Mouse (Mus musculus) intestine, embryonic 14.5 days (tissue): ENCODE results near the gene Tbc1d32. TPM values are rescaled to one million over a fixed set of nuclear protein-coding genes. Genes with fewer than 3 reads are reported as not detected.

ENCODE experiments used
- ATAC-seq: fragments of 200-750 bp; cut with Nextera tagmentation; replicated peaks from 2 replicates; pipeline ENCODE4 v1.8.0; 2017; ENCODE audit warnings: low read depth, moderate number of reproducible peaks, moderate TSS enrichment, moderate library complexity; ENCODE audit not compliant: low FRiP score, low TSS enrichment
- DNase-seq: peaks from one replicate; pipeline ENCODE4 v3.0.0-alpha.2; 2018; ENCODE audit warnings: low spot score
- H3K27ac ChIP-seq: fragments of 300-500 bp; sonication (generic); 2 replicates; pipeline ENCODE4 v1.5.1; 2014; ENCODE audit warnings: low read depth, mild to moderate bottlenecking, control low read depth
- H3K27me3 ChIP-seq: fragments of 300-500 bp; sonication (generic); replicated peaks from 2 replicates; pipeline ENCODE4 v1.6.1; 2014; ENCODE audit warnings: low read length, control low read depth; ENCODE audit not compliant: control insufficient read depth, insufficient read depth
- H3K36me3 ChIP-seq: fragments of 300-500 bp; sonication (generic); 2 replicates; pipeline ENCODE4 v1.6.1; 2014; ENCODE audit warnings: low read length, control low read depth; ENCODE audit not compliant: control insufficient read depth, insufficient read depth
- H3K4me1 ChIP-seq: fragments of 300-500 bp; sonication (generic); replicated peaks from 2 replicates; pipeline ENCODE4 v1.6.1; 2014; ENCODE audit warnings: low read length, control low read depth, mixed read lengths; ENCODE audit not compliant: control insufficient read depth, insufficient read depth
- H3K4me2 ChIP-seq: fragments of 300-500 bp; sonication (generic); 2 replicates; pipeline ENCODE4 v1.6.1; 2014; ENCODE audit warnings: low read length
- H3K4me3 ChIP-seq: fragments of 300-500 bp; sonication (generic); 2 replicates; pipeline ENCODE4 v1.5.1; 2014; ENCODE audit warnings: low read depth, low read length, control low read depth, mixed read lengths
- H3K9ac ChIP-seq: fragments of 300-500 bp; sonication (generic); 2 replicates; pipeline ENCODE4 v1.6.1; 2014; ENCODE audit warnings: mild to moderate bottlenecking, low read length
- H3K9me3 ChIP-seq: fragments of 300-500 bp; sonication (generic); 2 replicates; pipeline ENCODE4 v1.6.1; 2016; ENCODE audit warnings: low read length, control low read depth; ENCODE audit not compliant: control insufficient read depth
- WGBS: fragments of 180-500 bp; shearing (Covaris S2); extraction: QIAGEN DNeasy Blood & Tissue Kit; methylation state at CpG from one replicate; pipeline ENCODE4 v1.1.7; 2014; 5-methylcytosine and 5-hydroxymethylcytosine counted together
- polyA plus RNA-seq: library from polyadenylated mRNA; unstranded; fragments of >200 nt; fragmentation: Nextera tagmentation; extraction: Ambion mirVana; gene quantifications from 2 replicates; pipeline ENCODE4 v1.2.1, GENCODE M21; 2014

The Tbc1d32 gene
- polyA plus RNA-seq, 1 experiment from 2014 or later: 3.8 TPM

DNA sequence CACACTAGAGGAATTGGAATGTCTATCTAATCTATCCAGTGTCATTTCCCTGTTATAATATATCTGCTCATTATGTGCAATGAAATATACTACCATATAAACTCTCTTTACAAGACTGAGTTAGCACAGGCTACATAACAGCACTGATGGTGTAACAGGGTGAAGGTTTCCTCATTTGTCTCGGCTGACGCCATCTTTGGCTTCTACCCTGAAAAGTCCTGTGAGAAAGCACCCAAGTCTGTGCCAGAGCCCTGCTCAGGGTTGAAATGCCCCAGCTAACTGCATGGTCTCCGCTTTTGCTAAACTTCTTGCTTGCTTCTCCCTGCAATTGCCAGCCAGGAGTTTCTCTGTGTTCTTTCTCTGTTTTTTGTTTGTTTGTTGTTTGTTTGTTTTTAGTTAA lies 129.4 kb downstream of the Tbc1d32 start:
- Histone ChIP-seq H3K9me3 (no peaks in the 10 kb centered on the region), H3K4me2 (no peak overlapping the region), H3K27me3 (no peaks in the 10 kb centered on the region), H3K4me1 (no peaks in the 10 kb centered on the region), H3K36me3 (no peaks in the 10 kb centered on the region), H3K27ac (no peak overlapping the region), H3K4me3 (no peak overlapping the region), H3K9ac (no peak overlapping the region)
- no peak for DNase-seq
- ATAC-seq: no peak
- 79% methylated on average over 3 of the region's 3 CpGs for WGBS

- Histone ChIP-seq H3K36me3 (no peaks in the 10 kb centered on the region), H3K9me3 (no peaks in the 10 kb centered on the region), H3K9ac (no peak overlapping the region), H3K4me3 (no peak overlapping the region), H3K4me1 (no peaks in the 10 kb centered on the region), H3K27me3 (no peaks in the 10 kb centered on the region), H3K27ac (no peak overlapping the region), H3K4me2 (no peak overlapping the region)
- DNase-seq: no peak
- no peak for ATAC-seq
These were observed 131.7 kb downstream of the Tbc1d32 start for GRCm38 (mm10) chr10:56096757-56097156.

DNA sequence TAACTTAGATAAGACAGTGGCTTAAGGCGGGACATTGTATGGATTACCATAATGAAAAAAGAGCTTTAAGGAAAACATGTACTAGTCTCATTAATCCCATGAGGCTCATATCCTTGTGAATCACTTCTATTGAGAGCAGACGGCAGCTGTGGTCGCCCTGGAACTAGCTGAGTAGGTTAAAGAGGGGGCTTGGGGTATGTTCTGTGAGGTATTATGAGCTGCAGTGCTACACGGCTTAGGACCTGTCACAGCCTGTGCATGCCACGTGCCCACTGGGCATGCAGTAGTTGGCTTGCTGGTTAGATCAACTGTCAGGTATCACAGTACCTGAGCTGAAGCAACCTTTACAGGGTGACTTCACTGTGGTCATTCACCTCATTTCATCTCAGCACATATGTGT lies 133.9 kb downstream of the Tbc1d32 start:
- H3K36me3 ChIP-seq: no peaks in the 10 kb centered on the region
- H3K9me3 ChIP-seq: no peaks in the 10 kb centered on the region
- no peak for ATAC-seq
- H3K27ac ChIP-seq: no peak overlapping the region
- H3K9ac ChIP-seq: no peak overlapping the region
- no peaks in the 10 kb centered on the region for H3K27me3 ChIP-seq
- 86% methylated on average over 5 of the region's 5 CpGs for WGBS
- H3K4me3 ChIP-seq: no peak overlapping the region
- H3K4me2 ChIP-seq: no peak overlapping the region
- no peak for DNase-seq
- no peaks in the 10 kb centered on the region for H3K4me1 ChIP-seq

GRCm38 (mm10) chr10:56089714-56090113 lies 138.8 kb downstream of the Tbc1d32 start:
- Histone ChIP-seq H3K9me3 (no peaks in the 10 kb centered on the region), H3K27ac (no peak overlapping the region), H3K4me3 (no peak overlapping the region), H3K36me3 (no peaks in the 10 kb centered on the region), H3K4me2 (no peak overlapping the region), H3K4me1 (no peaks in the 10 kb centered on the region), H3K27me3 (no peaks in the 10 kb centered on the region), H3K9ac (no peak overlapping the region)
- 73% methylated on average over 4 of the region's 4 CpGs for WGBS
- ATAC-seq: no peak
- no peak for DNase-seq

DNA sequence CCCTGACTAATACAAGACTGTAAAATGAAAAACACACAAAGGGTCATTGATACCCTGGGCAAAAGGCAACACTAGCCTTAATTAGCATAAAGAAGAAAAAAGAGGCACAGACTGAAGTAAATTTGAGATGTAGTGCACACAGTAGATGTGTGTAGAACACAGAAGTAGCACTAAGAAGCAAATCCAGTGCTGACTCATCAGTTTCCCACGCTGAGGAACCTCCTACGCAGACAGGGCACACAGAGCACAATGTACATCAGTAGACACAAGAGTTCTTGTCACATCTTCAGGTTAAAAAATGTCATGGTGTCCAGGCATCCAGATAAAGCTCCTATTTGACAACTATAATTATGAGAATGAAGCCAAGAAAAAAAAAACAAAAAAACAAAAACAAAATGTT lies 165.7 kb downstream of the Tbc1d32 start:
- Histone ChIP-seq H3K27ac (no peak overlapping the region), H3K4me3 (no peak overlapping the region), H3K9me3 (no peaks in the 10 kb centered on the region), H3K9ac (no peak overlapping the region), H3K27me3 (no peaks in the 10 kb centered on the region), H3K4me1 (no peaks in the 10 kb centered on the region), H3K4me2 (no peak overlapping the region), H3K36me3 (no peaks in the 10 kb centered on the region)
- no peak for DNase-seq
- 89% methylated on average over 2 of the region's 2 CpGs for WGBS
- ATAC-seq: no peak

GRCm38 (mm10) chr10:56061238-56061830 lies 167.2 kb downstream of the Tbc1d32 start:
- Histone ChIP-seq H3K27ac (no peak overlapping the region), H3K36me3 (no peaks in the 10 kb centered on the region), H3K9ac (no peak overlapping the region), H3K4me3 (no peak overlapping the region), H3K4me2 (no peak overlapping the region), H3K4me1 (no peaks in the 10 kb centered on the region), H3K9me3 (no peaks in the 10 kb centered on the region), H3K27me3 (no peaks in the 10 kb centered on the region)
- DNase-seq: no peak
- ATAC-seq: no peak
- WGBS: 83% methylated on average over 2 of the region's 2 CpGs

- no peak overlapping the region for H3K9ac ChIP-seq
- WGBS: 69% methylated on average over 3 of the region's 3 CpGs
- H3K27ac ChIP-seq: no peak overlapping the region
- H3K36me3 ChIP-seq: no peaks in the 10 kb centered on the region
- no peaks in the 10 kb centered on the region for H3K27me3 ChIP-seq
- DNase-seq: no peak
- H3K4me3 ChIP-seq: no peak overlapping the region
- no peaks in the 10 kb centered on the region for H3K4me1 ChIP-seq
- ATAC-seq: no peak
- no peak overlapping the region for H3K4me2 ChIP-seq
- no peaks in the 10 kb centered on the region for H3K9me3 ChIP-seq
These were observed 169.5 kb downstream of the Tbc1d32 start for GRCm38 (mm10) chr10:56058979-56059422.

GRCm38 (mm10) chr10:56025400-56025799 lies 203.1 kb downstream of the Tbc1d32 start:
- Histone ChIP-seq H3K27ac (no peak overlapping the region), H3K4me1 (no peaks in the 10 kb centered on the region), H3K9me3 (no peaks in the 10 kb centered on the region), H3K4me2 (no peak overlapping the region), H3K36me3 (no peaks in the 10 kb centered on the region), H3K4me3 (no peak overlapping the region), H3K27me3 (no peaks in the 10 kb centered on the region), H3K9ac (no peak overlapping the region)
- DNase-seq (no peak), ATAC-seq (no peak)

DNA sequence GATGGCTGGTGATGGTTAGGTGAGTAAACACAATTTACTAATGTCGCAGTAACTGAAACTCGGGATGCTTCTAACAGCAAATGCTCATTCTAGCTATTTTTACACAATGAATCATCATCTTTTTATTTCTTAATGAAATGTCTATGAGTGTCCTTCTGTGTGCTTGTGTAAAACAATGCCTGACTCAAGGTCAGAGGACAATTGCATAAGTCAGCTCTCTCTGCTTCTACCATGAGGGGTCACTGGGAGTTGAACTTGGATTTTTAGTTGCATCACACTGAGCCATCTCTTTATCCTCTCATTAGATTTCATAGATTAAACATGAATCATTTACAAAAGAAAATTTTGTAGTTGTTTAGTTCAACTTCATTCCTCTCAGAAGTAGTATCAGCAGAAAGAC lies 203.9 kb downstream of the Tbc1d32 start:
- Histone ChIP-seq H3K4me2 (no peak overlapping the region), H3K27ac (no peak overlapping the region), H3K9ac (no peak overlapping the region), H3K9me3 (no peaks in the 10 kb centered on the region), H3K4me3 (no peak overlapping the region), H3K4me1 (no peaks in the 10 kb centered on the region), H3K27me3 (no peaks in the 10 kb centered on the region), H3K36me3 (no peaks in the 10 kb centered on the region)
- ATAC-seq (no peak), DNase-seq (no peak)
- WGBS: 87% methylated on average over 2 of the region's 2 CpGs
